Mouse (Mus musculus): ENCODE data around the gene Ensa. TPM values are rescaled to one million over a fixed set of nuclear protein-coding genes. Genes with fewer than 3 reads are reported as not detected.

Gene Ensa
- polyA plus RNA-seq, 2 experiments, result 43.4 to 67.8 TPM

DNA sequence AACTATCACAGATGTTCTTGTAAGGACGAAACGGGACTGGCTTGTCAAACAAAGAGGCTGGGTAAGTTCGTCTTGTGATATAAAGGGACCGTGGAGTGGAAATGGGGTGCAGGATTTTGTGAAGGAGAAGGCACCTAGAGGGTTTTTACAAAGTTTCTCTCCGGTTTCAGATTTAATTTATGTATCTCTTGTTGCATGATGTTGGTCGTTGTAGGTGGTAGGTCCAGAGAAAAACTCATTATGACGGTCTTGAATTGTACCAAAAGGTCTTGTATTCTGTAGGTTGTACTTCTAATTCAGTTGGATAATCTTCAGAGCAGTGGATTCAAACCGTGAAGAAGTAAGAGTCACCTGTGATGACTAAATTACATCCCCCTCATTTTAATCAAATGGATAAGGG, 35.2 kb downstream of the Ensa start:
- Histone ChIP-seq H3K4me2 (replicated peaks; ENCODE audit: low read depth, low read length, severe bottlenecking) (peak overlapping the region; percentile 90), H3K4me1 (ENCODE audit: control insufficient read depth, insufficient read depth, low read length) (peaks cover 29% of the 10 kb centered on the region), H3K4me3 (replicated peaks; ENCODE audit: low read length) (peak overlapping the region; percentile 72), H3K9me3 (ENCODE audit: control insufficient read depth, low read length) (no peaks in the 10 kb centered on the region), H3K36me3 (ENCODE audit: control insufficient read depth, insufficient read depth, low read length) (peaks cover 46% of the 10 kb centered on the region), H3K9ac (ENCODE audit: low read depth, low read length, severe bottlenecking) (peak overlapping the region; percentile 97), H3K27ac (replicated peaks; ENCODE audit: low read depth, low read length) (peak overlapping the region; percentile 99), H3K27me3 (ENCODE audit: control insufficient read depth, insufficient read depth, low read length) (no peaks in the 10 kb centered on the region)
- DNase-seq (ENCODE audit: low spot score), result no peak
- WGBS, result 2% methylated on average over 8 of the region's 8 CpGs
- TF ChIP-seq POLR2A (IDR thresholded peaks at IDR 0.05; ENCODE audit: borderline replicate concordance, extremely low read depth, insufficient read depth, insufficient read length), result no peak
- ATAC-seq (ENCODE audit: low FRiP score, low read depth), result no peak

DNA sequence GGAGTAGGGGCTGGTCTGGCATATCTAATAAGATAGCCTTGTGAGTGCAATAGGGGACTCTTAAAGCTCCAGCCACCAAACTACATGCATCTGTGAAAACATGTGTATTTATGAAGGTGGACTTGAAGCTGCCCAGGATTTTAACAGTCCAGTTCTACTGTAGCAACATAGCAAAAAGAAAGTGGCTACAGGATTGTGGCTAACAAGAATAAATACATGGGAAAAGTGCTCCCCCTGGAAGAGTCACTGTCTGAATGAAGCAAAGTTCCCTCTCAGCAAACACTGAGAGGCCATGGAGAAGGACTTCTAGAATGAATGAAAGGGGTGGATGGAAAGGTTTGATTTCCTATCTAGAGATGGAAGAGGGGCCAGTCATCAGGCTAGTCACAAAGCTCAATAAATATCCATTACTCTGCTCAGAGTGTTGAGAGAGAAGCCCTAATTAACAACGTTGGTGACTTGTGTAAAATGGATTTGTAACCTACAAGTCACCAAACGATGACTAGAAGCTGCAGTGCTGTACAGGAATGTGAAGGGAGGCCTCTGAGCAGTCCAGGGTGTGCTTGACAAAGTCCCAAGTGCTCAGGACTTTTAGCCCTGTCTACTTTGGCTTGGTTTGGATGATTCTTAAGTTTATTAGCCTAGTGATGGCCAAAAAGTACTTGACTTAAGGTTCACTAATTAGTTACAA, 36.1 kb downstream of the Ensa start:
- H3K9me3 ChIP-seq (ENCODE audit: control insufficient read depth, low read length), result no peaks in the 10 kb centered on the region
- H3K4me2 ChIP-seq (replicated peaks; ENCODE audit: low read depth, low read length, severe bottlenecking), result peak overlapping the region; percentile 90
- H3K9ac ChIP-seq (ENCODE audit: low read depth, low read length, severe bottlenecking), result peak overlapping the region; percentile 97
- H3K4me1 ChIP-seq (ENCODE audit: control insufficient read depth, insufficient read depth, low read length), result peaks cover 29% of the 10 kb centered on the region
- no peak overlapping the region for H3K27ac ChIP-seq (replicated peaks; ENCODE audit: low read depth, low read length)
- peak overlapping the region; percentile 72 for H3K4me3 ChIP-seq (replicated peaks; ENCODE audit: low read length)
- no peaks in the 10 kb centered on the region for H3K27me3 ChIP-seq (ENCODE audit: control insufficient read depth, insufficient read depth, low read length)
- DNase-seq (ENCODE audit: low spot score) (no peak), ATAC-seq (ENCODE audit: low FRiP score, low read depth) (no peak)
- no peak for TF ChIP-seq POLR2A (IDR thresholded peaks at IDR 0.05; ENCODE audit: borderline replicate concordance, extremely low read depth, insufficient read depth, insufficient read length)
- peaks cover 52% of the 10 kb centered on the region for H3K36me3 ChIP-seq (ENCODE audit: control insufficient read depth, insufficient read depth, low read length)
- 22% methylated on average over 2 of the region's 2 CpGs for whole genome bisulfite sequencing

DNA sequence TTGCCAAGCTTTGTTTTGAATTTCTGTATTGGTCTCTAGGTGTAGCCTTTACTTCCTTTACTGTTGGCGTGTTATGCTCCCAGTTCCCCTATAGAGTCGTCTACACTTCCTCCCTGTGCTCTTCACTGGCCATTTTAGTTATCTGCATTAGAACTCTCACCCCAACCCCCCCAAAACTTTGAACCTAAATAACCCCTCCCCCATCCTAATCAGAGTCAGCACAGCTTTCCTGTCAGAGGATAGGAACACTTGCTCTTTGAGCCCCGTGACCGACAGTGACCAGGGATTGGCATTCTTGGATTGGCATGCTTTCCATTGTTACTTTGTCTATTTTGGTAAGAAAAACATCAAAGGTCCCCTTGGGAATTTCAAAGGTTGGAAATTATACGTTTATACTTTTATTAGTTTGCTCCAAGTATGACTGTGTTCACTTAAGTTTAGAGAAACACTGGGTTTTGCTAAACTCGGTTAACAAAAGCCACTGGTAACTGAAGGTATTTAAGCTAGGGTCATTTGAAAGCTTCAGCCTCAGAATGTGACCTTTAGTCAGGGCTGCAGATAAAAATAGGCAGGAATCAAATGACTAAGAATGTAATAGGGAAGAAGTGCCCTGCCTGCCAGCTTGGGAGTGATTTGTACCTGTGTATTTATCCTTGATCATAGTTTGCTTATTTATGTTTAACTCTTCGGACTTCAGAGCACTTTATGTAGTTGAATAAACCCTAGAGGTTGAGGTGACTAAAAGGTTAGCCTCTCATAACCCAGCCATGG, 37.3 kb downstream of the Ensa start:
- Histone ChIP-seq H3K4me2 (replicated peaks; ENCODE audit: low read depth, low read length, severe bottlenecking) (peak overlapping the region; percentile 20; the same call in 1 of the 2 replicates), H3K36me3 (ENCODE audit: control insufficient read depth, insufficient read depth, low read length) (peaks cover 52% of the 10 kb centered on the region), H3K9me3 (ENCODE audit: control insufficient read depth, low read length) (no peaks in the 10 kb centered on the region), H3K9ac (ENCODE audit: low read depth, low read length, severe bottlenecking) (no peak overlapping the region), H3K27ac (replicated peaks; ENCODE audit: low read depth, low read length) (no peak overlapping the region), H3K4me3 (replicated peaks; ENCODE audit: low read length) (peak overlapping the region; percentile 2), H3K27me3 (ENCODE audit: control insufficient read depth, insufficient read depth, low read length) (no peaks in the 10 kb centered on the region), H3K4me1 (ENCODE audit: control insufficient read depth, insufficient read depth, low read length) (peaks cover 29% of the 10 kb centered on the region)
- TF ChIP-seq POLR2A (IDR thresholded peaks at IDR 0.05; ENCODE audit: borderline replicate concordance, extremely low read depth, insufficient read depth, insufficient read length), result no peak
- ATAC-seq (ENCODE audit: low FRiP score, low read depth), result no peak
- 60% methylated on average over 7 of the region's 7 CpGs for WGBS
- no peak for DNase-seq (ENCODE audit: low spot score)

DNA sequence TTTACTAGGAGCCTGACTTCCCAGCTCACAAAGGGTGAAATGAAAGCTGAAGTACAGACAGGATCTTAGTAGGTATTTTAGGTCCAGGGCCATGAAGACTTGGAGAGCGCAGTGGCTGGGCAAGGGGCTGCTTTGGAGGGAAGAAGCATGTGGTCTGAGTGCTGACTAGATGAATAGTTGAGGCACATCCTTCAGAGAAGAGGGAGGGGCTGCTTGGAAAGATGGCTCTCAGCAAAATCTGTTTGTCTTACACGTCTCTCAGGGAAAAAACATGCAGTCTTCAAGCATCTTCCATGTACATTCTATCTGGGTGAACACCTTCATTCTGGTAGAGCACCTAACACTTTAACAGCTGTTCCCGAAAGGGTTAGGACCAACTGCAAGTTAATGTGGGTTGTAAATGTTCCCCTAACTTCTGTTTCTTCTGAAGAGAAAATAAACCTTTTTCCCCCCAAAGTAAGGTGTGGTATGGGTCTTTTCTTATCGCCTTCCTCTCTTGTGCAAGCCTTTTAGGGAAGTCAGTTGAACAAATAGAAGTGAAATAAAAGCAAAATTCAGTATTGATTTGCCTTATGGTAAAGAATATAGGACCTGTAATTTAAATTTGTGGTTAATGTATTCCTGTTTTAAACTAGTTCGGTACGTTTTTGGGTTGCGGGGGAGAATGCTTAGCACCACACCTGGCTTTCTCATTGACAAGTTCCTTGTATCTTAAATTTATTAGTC, 38.1 kb downstream of the Ensa start:
- ATAC-seq (ENCODE audit: low FRiP score, low read depth) (no peak), DNase-seq (ENCODE audit: low spot score) (no peak)
- Histone ChIP-seq H3K27me3 (ENCODE audit: control insufficient read depth, insufficient read depth, low read length) (no peaks in the 10 kb centered on the region), H3K27ac (replicated peaks; ENCODE audit: low read depth, low read length) (no peak overlapping the region), H3K9ac (ENCODE audit: low read depth, low read length, severe bottlenecking) (no peak overlapping the region), H3K36me3 (ENCODE audit: control insufficient read depth, insufficient read depth, low read length) (peaks cover 52% of the 10 kb centered on the region), H3K4me2 (replicated peaks; ENCODE audit: low read depth, low read length, severe bottlenecking) (0 out of 2 replicates have a peak overlapping the region, but pooled peaks have one; percentile 20), H3K4me1 (ENCODE audit: control insufficient read depth, insufficient read depth, low read length) (peaks cover 36% of the 10 kb centered on the region), H3K9me3 (ENCODE audit: control insufficient read depth, low read length) (no peaks in the 10 kb centered on the region), H3K4me3 (replicated peaks; ENCODE audit: low read length) (0 out of 2 replicates have a peak overlapping the region, but pooled peaks have one; percentile 2)
- TF ChIP-seq POLR2A (IDR thresholded peaks at IDR 0.05; ENCODE audit: borderline replicate concordance, extremely low read depth, insufficient read depth, insufficient read length), result no peak
- WGBS, result 75% methylated on average over 7 of the region's 7 CpGs

DNA sequence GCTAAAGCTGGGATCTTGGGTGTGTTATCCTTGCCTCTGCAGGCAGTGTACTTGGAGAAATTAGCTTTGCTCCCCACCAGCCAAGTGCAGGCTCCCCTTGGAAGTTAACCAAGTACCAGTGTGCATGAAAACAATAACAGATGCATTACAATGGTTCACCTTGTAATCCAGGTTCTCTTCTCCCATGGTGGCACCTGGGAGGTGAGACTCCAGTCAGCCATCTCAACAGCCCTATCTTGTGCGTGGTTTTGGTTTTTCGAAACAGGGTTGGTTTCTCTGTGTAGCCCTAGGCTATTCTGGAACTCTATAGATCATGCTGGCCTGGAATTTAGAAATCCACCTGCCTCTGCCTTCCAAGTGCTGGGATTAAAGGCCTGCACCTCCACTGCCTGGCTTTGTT, 38.7 kb downstream of the Ensa start:
- no peak overlapping the region for H3K4me2 ChIP-seq (replicated peaks; ENCODE audit: low read depth, low read length, severe bottlenecking)
- H3K27me3 ChIP-seq (ENCODE audit: control insufficient read depth, insufficient read depth, low read length), result no peaks in the 10 kb centered on the region
- no peak overlapping the region for H3K27ac ChIP-seq (replicated peaks; ENCODE audit: low read depth, low read length)
- H3K9me3 ChIP-seq (ENCODE audit: control insufficient read depth, low read length), result no peaks in the 10 kb centered on the region
- H3K4me3 ChIP-seq (replicated peaks; ENCODE audit: low read length), result no peak overlapping the region
- no peak for TF ChIP-seq POLR2A (IDR thresholded peaks at IDR 0.05; ENCODE audit: borderline replicate concordance, extremely low read depth, insufficient read depth, insufficient read length)
- WGBS, result 72% methylated on average over 2 of the region's 2 CpGs
- H3K9ac ChIP-seq (ENCODE audit: low read depth, low read length, severe bottlenecking), result no peak overlapping the region
- ATAC-seq (ENCODE audit: low FRiP score, low read depth) (no peak), DNase-seq (ENCODE audit: low spot score) (no peak)
- peaks cover 55% of the 10 kb centered on the region for H3K36me3 ChIP-seq (ENCODE audit: control insufficient read depth, insufficient read depth, low read length)
- peaks cover 39% of the 10 kb centered on the region for H3K4me1 ChIP-seq (ENCODE audit: control insufficient read depth, insufficient read depth, low read length)
